Mouse (Mus musculus) limb, embryonic 14.5 days (tissue): Measurements from ENCODE around the gene Wtip. TPM values are rescaled to one million over a fixed set of nuclear protein-coding genes. Genes with fewer than 3 reads are reported as not detected.
"Not testable (repeated sequence)": the region's sequence is repeated elsewhere in the genome, so short reads cannot be mapped to it uniquely, and the experiment has no call there.

ENCODE experiments used
- ATAC-seq: fragments of 200-750 bp; cut with Nextera tagmentation; 2 replicates; pipeline ENCODE4 v1.8.0; 2017; ENCODE audit warnings: low read depth, moderate number of reproducible peaks, moderate TSS enrichment; ENCODE audit not compliant: low FRiP score
- DNase-seq: peaks from one replicate; pipeline ENCODE4 v3.0.0-alpha.2; 2015; ENCODE audit warnings: low spot score
- H3K27ac ChIP-seq: fragments of 300-500 bp; sonication (generic); replicated peaks from 2 replicates; pipeline ENCODE4 v1.5.1; 2014; ENCODE audit warnings: low read depth, mild to moderate bottlenecking, low read length, moderate library complexity, mixed read lengths
- H3K27me3 ChIP-seq: fragments of 300-500 bp; sonication (generic); 2 replicates; pipeline ENCODE4 v1.6.1; 2014; ENCODE audit warnings: low read length, mixed read lengths; ENCODE audit not compliant: control insufficient read depth, insufficient read depth
- H3K36me3 ChIP-seq: fragments of 300-500 bp; sonication (generic); 2 replicates; pipeline ENCODE4 v1.6.1; 2014; ENCODE audit warnings: mild to moderate bottlenecking, low read length, moderate library complexity, mixed read lengths; ENCODE audit not compliant: control insufficient read depth, insufficient read depth
- H3K4me1 ChIP-seq: fragments of 300-500 bp; sonication (generic); 2 replicates; pipeline ENCODE4 v1.6.1; 2014; ENCODE audit warnings: antibody characterized with exemption, low read length, mixed read lengths; ENCODE audit not compliant: control insufficient read depth, insufficient read depth
- H3K4me2 ChIP-seq: fragments of 300-500 bp; sonication (generic); replicated peaks from 2 replicates; pipeline ENCODE4 v1.6.1; 2014; ENCODE audit warnings: low read depth, mild to moderate bottlenecking, low read length, moderate library complexity; ENCODE audit not compliant: severe bottlenecking
- H3K4me3 ChIP-seq: fragments of 300-500 bp; sonication (generic); replicated peaks from 2 replicates; pipeline ENCODE4 v1.5.1; 2014; ENCODE audit warnings: low read length
- H3K9ac ChIP-seq: fragments of 300-500 bp; sonication (generic); 2 replicates; pipeline ENCODE4 v1.6.1; 2014; ENCODE audit warnings: mild to moderate bottlenecking, low read depth, low read length, moderate library complexity; ENCODE audit not compliant: severe bottlenecking
- H3K9me3 ChIP-seq: fragments of 300-500 bp; sonication (generic); 2 replicates; pipeline ENCODE4 v1.6.1; 2016; ENCODE audit warnings: low read length; ENCODE audit not compliant: control insufficient read depth
- POLR2A ChIP-seq: fragments of 200-500 bp; IDR thresholded peaks from 2 replicates; pipeline ENCODE4 v1.8.0; 2012; ENCODE audit warnings: inconsistent platforms, mild to moderate bottlenecking, moderate library complexity, borderline replicate concordance; ENCODE audit not compliant: insufficient read depth, insufficient read length; ENCODE audit errors: extremely low read depth
- WGBS: fragments of 180-500 bp; shearing (Covaris S2); extraction: QIAGEN DNeasy Blood & Tissue Kit; methylation state at CpG from one replicate; pipeline ENCODE4 v1.1.7; 2014; 5-methylcytosine and 5-hydroxymethylcytosine counted together
- polyA plus RNA-seq, 2 experiments: library from polyadenylated mRNA; depleted of rRNA in 1 of 2; stranded (reverse) in 1 of 2; unstranded in 1 of 2; fragments of >200 nt; fragmentation: Nextera tagmentation in 1 of 2; extraction: Ambion mirVana in 1 of 2; gene quantifications; 2 replicates each; pipeline versions ENCODE4 v1.2.1 to v1.2.3; 2012 to 2014

Wtip gene
- polyA plus RNA-seq, 2 experiments, result 8.6 to 62.4 TPM

DNA sequence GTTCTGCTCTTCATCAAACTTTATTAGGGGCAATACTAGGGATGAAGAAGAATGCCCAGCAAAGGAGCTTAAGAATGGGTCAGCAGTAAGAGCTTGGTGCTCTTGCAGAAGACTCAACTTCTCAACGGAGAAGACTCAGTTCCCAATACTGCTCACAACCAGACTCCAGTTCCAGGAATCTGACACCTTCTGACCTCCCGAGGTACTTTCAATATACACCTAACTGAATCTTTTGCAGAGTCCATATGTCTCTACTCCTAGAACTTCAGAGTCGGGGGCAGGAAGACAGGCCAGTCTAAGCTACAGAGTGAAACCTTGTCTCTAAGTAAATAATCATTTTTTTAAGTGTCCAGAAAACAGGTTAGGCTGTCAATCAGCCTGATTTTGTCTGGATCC is 1.1 kb downstream of the Wtip start:
- H3K27ac ChIP-seq, result peak overlapping the region; percentile 91; the same call in 1 of the 2 replicates
- 0 out of 2 replicates have a peak, but pooled peaks cover 7% of the 10 kb centered on the region for H3K9me3 ChIP-seq
- ATAC-seq, result no peak
- WGBS, result 6% methylated on average over 3 of the region's 3 CpGs
- peak overlapping the region; percentile 59 for H3K4me2 ChIP-seq
- TF ChIP-seq POLR2A, result no peak
- no peak for DNase-seq
- H3K36me3 ChIP-seq, result peaks cover 3% of the 10 kb centered on the region; the same call in 1 of the 2 replicates
- no peaks in the 10 kb centered on the region for H3K27me3 ChIP-seq
- peak overlapping the region; percentile 97 for H3K9ac ChIP-seq
- peak overlapping the region; percentile 87 for H3K4me3 ChIP-seq
- H3K4me1 ChIP-seq, result peaks cover 10% of the 10 kb centered on the region

DNA sequence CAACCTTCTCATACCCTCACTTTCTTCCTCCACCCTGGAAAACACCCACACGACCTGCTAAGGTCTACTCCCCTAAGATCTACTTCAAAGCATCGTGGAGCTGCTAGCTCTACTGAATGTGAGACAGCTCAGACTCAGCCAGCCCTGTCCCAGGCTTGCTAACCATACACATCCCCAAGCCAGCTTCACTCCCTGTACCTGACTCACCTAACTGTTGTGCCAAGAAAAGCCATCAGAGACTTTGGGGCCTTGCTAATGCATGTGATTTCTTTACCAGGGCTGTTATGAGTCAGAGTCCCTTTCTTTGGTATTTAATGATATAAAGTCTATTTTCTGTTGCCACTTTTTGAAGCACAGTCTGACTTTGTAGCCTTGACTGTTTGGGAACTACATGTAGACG is 1.9 kb downstream of the Wtip start:
- Histone ChIP-seq H3K27me3 (no peaks in the 10 kb centered on the region), H3K27ac (no peak overlapping the region), H3K4me3 (no peak overlapping the region), H3K4me2 (peak overlapping the region; percentile 59), H3K36me3 (peaks cover 8% of the 10 kb centered on the region), H3K9me3 (0 out of 2 replicates have a peak, but pooled peaks cover 8% of the 10 kb centered on the region), H3K9ac (no peak overlapping the region), H3K4me1 (peaks cover 10% of the 10 kb centered on the region)
- DNase-seq, result no peak
- 53% methylated on average over 3 of the region's 3 CpGs for WGBS
- no peak for TF ChIP-seq POLR2A
- ATAC-seq, result no peak

DNA sequence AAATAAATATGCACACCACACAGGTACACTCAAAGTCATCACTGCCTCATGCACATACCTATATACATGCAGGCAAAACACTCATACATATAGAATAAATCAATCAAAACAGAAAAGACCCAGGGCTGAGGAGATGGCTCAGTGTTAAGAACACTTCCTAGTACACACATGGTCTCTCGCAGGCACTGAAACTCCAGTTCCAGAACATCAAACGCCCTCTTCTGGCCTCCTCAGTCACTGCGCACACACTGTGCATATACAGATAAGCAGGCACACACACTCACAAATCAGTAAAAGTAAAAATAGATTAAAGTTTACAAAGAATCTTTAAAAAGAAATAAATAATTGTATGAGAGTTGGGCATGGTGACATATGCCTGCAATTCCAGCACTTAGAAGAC is 6.8 kb downstream of the Wtip start:
- Histone ChIP-seq H3K9me3 (0 out of 2 replicates have a peak, but pooled peaks cover 8% of the 10 kb centered on the region), H3K4me2 (no peak overlapping the region), H3K4me1 (no peaks in the 10 kb centered on the region), H3K4me3 (no peak overlapping the region), H3K27ac (no peak overlapping the region), H3K36me3 (peaks cover 12% of the 10 kb centered on the region), H3K27me3 (no peaks in the 10 kb centered on the region), H3K9ac (no peak overlapping the region)
- 85% methylated on average over 3 of the region's 3 CpGs for WGBS
- DNase-seq (no peak), ATAC-seq (no peak)
- no peak for TF ChIP-seq POLR2A

DNA sequence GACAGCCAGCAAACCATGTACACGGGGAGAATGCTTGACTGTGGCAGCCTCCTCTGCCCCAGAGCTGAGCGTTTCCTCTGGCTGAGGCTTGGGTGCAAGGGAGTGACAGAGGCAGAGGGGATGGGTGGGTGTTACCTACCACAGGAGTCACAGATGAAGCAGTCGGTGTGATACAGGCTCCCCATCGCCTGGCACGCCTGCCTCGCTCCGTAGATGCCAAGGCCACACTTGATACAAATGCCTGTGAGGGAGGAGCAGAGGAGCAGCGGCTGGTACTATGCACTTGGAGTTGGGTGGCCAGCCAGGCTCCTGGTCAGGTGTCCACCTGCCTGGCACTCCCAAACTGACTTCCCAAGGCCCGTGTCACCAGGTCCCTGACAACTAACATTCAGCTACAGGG is 7.7 kb downstream of the Wtip start:
- H3K4me1 ChIP-seq, result 0 out of 2 replicates have a peak, but pooled peaks cover 5% of the 10 kb centered on the region
- no peak for ATAC-seq
- no peaks in the 10 kb centered on the region for H3K27me3 ChIP-seq
- no peak overlapping the region for H3K4me2 ChIP-seq
- H3K36me3 ChIP-seq, result peaks cover 12% of the 10 kb centered on the region
- no peak overlapping the region for H3K4me3 ChIP-seq
- no peak for DNase-seq
- 93% methylated on average over 9 of the region's 9 CpGs for WGBS
- H3K9me3 ChIP-seq, result 0 out of 2 replicates have a peak, but pooled peaks cover 8% of the 10 kb centered on the region
- no peak overlapping the region for H3K9ac ChIP-seq
- H3K27ac ChIP-seq, result no peak overlapping the region
- no peak for TF ChIP-seq POLR2A

DNA sequence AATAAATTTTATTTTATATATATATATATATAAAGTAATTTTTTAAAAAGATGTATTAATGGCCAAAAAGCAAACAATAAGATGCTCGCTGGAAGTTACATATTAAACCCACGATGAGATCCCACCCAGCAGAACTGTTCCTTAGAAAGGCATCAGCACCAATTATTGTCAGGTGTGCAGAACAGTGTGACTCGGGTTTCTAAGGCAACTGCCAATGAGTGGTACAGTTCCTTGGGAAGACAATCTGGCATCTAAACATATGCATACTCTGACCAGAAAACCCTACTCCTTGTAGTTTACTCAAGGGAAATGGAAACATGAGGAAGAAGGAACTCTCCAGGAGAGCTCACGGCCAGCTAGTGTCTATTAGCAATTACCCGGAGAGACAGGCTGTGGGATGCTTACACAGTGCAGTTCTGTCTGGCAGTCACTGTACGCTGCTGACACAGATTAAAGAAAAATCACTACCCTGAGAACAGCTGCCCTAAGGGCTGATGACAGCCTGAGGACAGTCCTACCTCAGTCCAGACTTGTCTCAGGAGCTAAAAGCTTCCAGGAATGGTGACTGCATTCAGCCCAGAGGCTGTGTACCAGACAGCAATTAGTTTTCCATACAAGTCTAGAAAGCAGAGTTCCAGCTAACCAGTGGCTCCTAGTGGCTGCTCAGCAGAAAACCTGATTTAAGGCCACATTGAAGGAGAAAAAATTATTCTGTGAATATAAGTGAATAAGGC is 9.9 kb downstream of the Wtip start:
- no peak for TF ChIP-seq POLR2A
- Histone ChIP-seq H3K9me3 (0 out of 2 replicates have a peak, but pooled peaks cover 8% of the 10 kb centered on the region), H3K27me3 (no peaks in the 10 kb centered on the region), H3K27ac (no peak overlapping the region), H3K36me3 (peaks cover 18% of the 10 kb centered on the region), H3K9ac (no peak overlapping the region), H3K4me3 (no peak overlapping the region), H3K4me1 (0 out of 2 replicates have a peak, but pooled peaks cover 5% of the 10 kb centered on the region), H3K4me2 (no peak overlapping the region)
- WGBS, result 80% methylated on average over 6 of the region's 6 CpGs
- ATAC-seq (no peak), DNase-seq (peak; percentile 50)

DNA sequence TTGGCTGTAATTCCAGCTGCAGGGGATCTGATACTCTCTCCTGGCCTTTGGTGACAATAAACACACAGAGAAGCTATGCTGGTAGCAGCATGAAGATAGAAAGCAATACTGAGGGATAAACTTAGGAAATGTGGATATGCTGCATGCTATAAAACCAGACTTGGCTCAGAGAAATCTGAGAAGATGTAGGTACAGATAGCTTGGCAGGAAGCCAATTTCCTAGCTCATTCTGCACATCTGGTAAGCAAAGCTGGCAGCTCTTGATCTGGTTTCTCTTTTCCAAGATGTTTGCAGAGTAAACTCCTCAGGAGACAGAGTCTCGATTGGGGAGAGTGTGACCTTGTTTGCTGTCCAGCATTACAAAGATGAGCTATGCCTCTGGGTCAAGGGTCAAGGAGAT is 12.4 kb downstream of the Wtip start:
- not testable (repeated sequence) for H3K27ac ChIP-seq, H3K9ac ChIP-seq
- 40% methylated on average over 1 of the region's 1 CpGs for whole genome bisulfite sequencing

More for the DNA sequence above, 12.4 kb downstream of the Wtip start:
- H3K4me2 ChIP-seq, ATAC-seq, H3K4me1 ChIP-seq, H3K4me3 ChIP-seq, H3K27me3 ChIP-seq, H3K9me3 ChIP-seq: not testable (repeated sequence)
- peaks cover 35% of the 10 kb centered on the region for H3K36me3 ChIP-seq
- peak; percentile 74 for DNase-seq
